Comparison of ENCODE assay signal across 8 mouse cellular contexts in the genomic region with DNA sequence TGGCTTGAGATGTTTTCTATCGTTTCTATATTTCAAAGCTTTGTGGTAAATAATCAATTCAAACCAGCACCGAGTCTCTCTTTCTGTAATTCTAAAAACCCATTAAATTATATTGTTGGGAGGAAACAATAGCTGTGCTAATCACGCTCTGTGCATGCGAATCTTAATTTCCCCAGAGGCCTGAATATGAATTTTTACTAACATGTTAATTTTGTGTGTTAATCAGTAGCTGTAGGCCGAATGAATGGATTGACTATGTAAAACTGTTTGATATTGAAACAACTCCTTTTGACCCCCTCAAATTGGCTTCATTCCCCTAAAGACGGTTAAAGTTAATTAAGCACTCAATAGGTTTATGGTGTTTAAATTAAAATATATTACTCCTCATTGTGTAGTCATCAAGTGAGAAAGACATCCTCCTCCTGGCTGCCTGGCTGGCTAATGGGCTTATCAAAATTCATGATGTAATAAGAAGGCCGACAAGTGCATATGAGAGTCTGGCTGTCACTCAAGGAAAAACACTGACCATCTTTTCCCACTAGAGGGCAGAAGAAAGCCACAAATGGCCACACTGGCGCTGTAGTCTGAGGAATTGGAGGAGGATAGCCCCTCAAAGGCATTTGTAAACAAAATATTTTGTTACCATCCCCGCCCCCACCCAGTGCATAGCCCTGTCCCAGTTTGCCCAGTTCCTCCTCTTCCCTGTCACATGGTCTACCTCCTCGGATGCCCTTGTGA.
DNase-seq lines count a peak whose midpoint lies in the region; ATAC-seq and TF ChIP-seq lines count a peak whose summit lies in the region.

No protein-coding gene starts in this region.

- no peak overlapping the region for H3K9ac ChIP-seq in lung, embryonic 14.5 days

- H3K27ac ChIP-seq in hindbrain, embryonic 10.5 days = no peak overlapping the region
- no peak overlapping the region for H3K27ac ChIP-seq in layer of hippocampus, adult 2 months
- no peak overlapping the region for H3K27ac ChIP-seq in lung, embryonic 14.5 days (ENCODE audit: low read depth)

- no peak overlapping the region for H3K4me3 ChIP-seq in hindbrain, embryonic 10.5 days
- H3K4me3 ChIP-seq in layer of hippocampus, adult 2 months = no peak overlapping the region
- H3K4me3 ChIP-seq in lung, embryonic 14.5 days (ENCODE audit: low read depth, low read length) = no peak overlapping the region

- peak; percentile 16 for DNase-seq in cerebellum, adult 11 months
- DNase-seq in cerebellum, adult 11-12 months = no peak
- peak; percentile 82 for DNase-seq in ZHBTc4 (ENCODE audit: low read depth, low spot score)
- DNase-seq in embryo, embryonic 9.5 days (ENCODE audit: extremely low spot score) = peak; percentile 84
- peak; percentile 65 for DNase-seq in hindbrain, embryonic 10.5 days (ENCODE audit: low spot score)
- DNase-seq in layer of hippocampus, adult 2 months (ENCODE audit: low spot score in 2 of 2) = peak; percentile 65 to 69
- peak; percentile 86 for DNase-seq in lung, embryonic 14.5 days
- peak; percentile 95 for DNase-seq in retina, embryonic 14.5 days (ENCODE audit: low spot score)

- ATAC-seq in lung, embryonic 14.5 days (ENCODE audit: insufficient read depth) = peak; percentile 81; the same call in 1 of the 2 replicates

- H3K36me3 ChIP-seq in hindbrain, embryonic 10.5 days = no peaks in the 10 kb centered on the region
- no peaks in the 10 kb centered on the region for H3K36me3 ChIP-seq in lung, embryonic 14.5 days (ENCODE audit: insufficient read depth)

- TF ChIP-seq CTCF in layer of hippocampus, adult 2 months (conservative IDR thresholded peaks at IDR 0.05) = peak; percentile 93
- TF ChIP-seq CTCF in lung, embryonic 14.5 days (IDR thresholded peaks at IDR 0.05; ENCODE audit: low read depth) = peak; percentile 87

- H3K27me3 ChIP-seq in hindbrain, embryonic 10.5 days (ENCODE audit: insufficient read depth, poor library complexity, severe bottlenecking) = peaks cover 30% of the 10 kb centered on the region
- no peaks in the 10 kb centered on the region for H3K27me3 ChIP-seq in lung, embryonic 14.5 days (ENCODE audit: insufficient read depth, low read length)

- no peaks in the 10 kb centered on the region for H3K9me3 ChIP-seq in hindbrain, embryonic 10.5 days
- no peaks in the 10 kb centered on the region for H3K9me3 ChIP-seq in lung, embryonic 14.5 days (ENCODE audit: low read depth, low read length)

- peaks cover 21% of the 10 kb centered on the region for H3K4me1 ChIP-seq in hindbrain, embryonic 10.5 days (replicated peaks)
- no peaks in the 10 kb centered on the region for H3K4me1 ChIP-seq in lung, embryonic 14.5 days (ENCODE audit: insufficient read depth)

- H3K4me2 ChIP-seq in lung, embryonic 14.5 days = no peak overlapping the region

- 43% methylated on average over 10 of the region's 10 CpGs for WGBS in hindbrain, embryonic 10.5 days
- WGBS in lung, embryonic 14.5 days = 43% methylated on average over 10 of the region's 10 CpGs
